Mouse (Mus musculus) MEL (cell line): ENCODE results near the gene Poldip3. TPM values are rescaled to one million over a fixed set of nuclear protein-coding genes. Genes with fewer than 3 reads are reported as not detected.

Experiments used
- DNase-seq: peaks from one replicate; pipeline ENCODE4 v3.0.0; 2011; ENCODE audit warnings: low read depth, low spot score
- H3K27ac ChIP-seq: 2 replicates; pipeline ENCODE4 v1.5.1; 2012; ENCODE audit warnings: low read depth, mild to moderate bottlenecking, control low read depth, low read length, moderate library complexity; ENCODE audit not compliant: control insufficient read depth
- H3K27me3 ChIP-seq, 2 experiments: fragments of 150-350 bp in 1 of 2; sonication (generic) in 1 of 2; 2 replicates each; pipeline ENCODE4 v1.6.1; 2012; ENCODE audit warnings: low read length in 2 of 2, mild to moderate bottlenecking in 2 of 2, improper control_type of control experiment in 1 of 2, moderate library complexity in 1 of 2; ENCODE audit not compliant: insufficient read depth in 2 of 2, control insufficient read depth in 1 of 2
- H3K36me3 ChIP-seq, 2 experiments: 2 replicates each; pipeline ENCODE4 v1.6.1; 2012 to 2014; ENCODE audit warnings: low read length in 2 of 2, improper control_type of control experiment in 1 of 2, inconsistent platforms in 1 of 2, mild to moderate bottlenecking in 1 of 2; ENCODE audit not compliant: insufficient read depth in 2 of 2, control insufficient read depth in 1 of 2
- H3K4me1 ChIP-seq, 2 experiments: fragments of 150-350 bp in 1 of 2; sonication (generic) in 1 of 2; 2 replicates each; pipeline ENCODE4 v1.6.1; 2012; ENCODE audit warnings: low read length in 2 of 2, improper control_type of control experiment in 1 of 2, mild to moderate bottlenecking in 1 of 2; ENCODE audit not compliant: insufficient read depth in 2 of 2, control insufficient read depth in 1 of 2
- H3K4me3 ChIP-seq, 2 experiments: fragments of 150-350 bp in 1 of 2; sonication (generic) in 1 of 2; 2 replicates each; pipeline ENCODE4 v1.5.1; 2012; ENCODE audit warnings: low read depth in 2 of 2, low read length in 2 of 2, mild to moderate bottlenecking in 2 of 2, moderate library complexity in 2 of 2, control low read depth in 1 of 2, improper control_type of control experiment in 1 of 2; ENCODE audit not compliant: control insufficient read depth in 1 of 2, insufficient read depth in 1 of 2
- H3K79me2 ChIP-seq: 2 replicates; pipeline ENCODE4 v1.6.1; 2012; ENCODE audit warnings: mild to moderate bottlenecking, low read length, moderate library complexity; ENCODE audit not compliant: control insufficient read depth, poor library complexity, insufficient read depth
- H3K9ac ChIP-seq: 2 replicates; pipeline ENCODE4 v1.6.1; 2012; ENCODE audit warnings: low read depth, mild to moderate bottlenecking, control low read depth, low read length, moderate library complexity; ENCODE audit not compliant: control insufficient read depth, poor library complexity, severe bottlenecking
- H3K9me3 ChIP-seq: fragments of 150-350 bp; sonication (generic); replicated peaks from 2 replicates; pipeline ENCODE4 v1.6.1; 2012; ENCODE audit warnings: mild to moderate bottlenecking, low read length, improper control_type of control experiment, moderate library complexity; ENCODE audit not compliant: insufficient read depth
- CHD1 ChIP-seq: IDR thresholded peaks from 2 replicates; pipeline ENCODE4 v1.6.1; 2012; ENCODE audit warnings: low read depth, mild to moderate bottlenecking, inconsistent platforms, low read length, improper control_type of control experiment
- CTCF ChIP-seq, 3 experiments: IDR thresholded peaks in 2 of 3; conservative IDR thresholded peaks in 1 of 3; 2 replicates each; pipeline ENCODE4 v1.5.1; 2011 to 2012; ENCODE audit warnings: low read length in 3 of 3, low read depth in 2 of 3, mild to moderate bottlenecking in 2 of 3, improper control_type of control experiment in 1 of 3, inconsistent platforms in 1 of 3, mixed read lengths in 1 of 3, moderate library complexity in 1 of 3; ENCODE audit not compliant: control insufficient read depth in 1 of 3, insufficient read depth in 1 of 3, poor library complexity in 1 of 3, severe bottlenecking in 1 of 3
- ETS1 ChIP-seq: IDR thresholded peaks from 2 replicates; pipeline ENCODE4 v1.6.1; 2012; ENCODE audit warnings: low read depth, mild to moderate bottlenecking, inconsistent platforms, low read length, improper control_type of control experiment, moderate library complexity
- HCFC1 ChIP-seq: IDR thresholded peaks from 2 replicates; pipeline ENCODE4 v1.6.1; 2012; ENCODE audit warnings: low read depth, mild to moderate bottlenecking, inconsistent platforms, low read length, improper control_type of control experiment, moderate library complexity
- KAT2A ChIP-seq: conservative IDR thresholded peaks from 2 replicates; pipeline ENCODE4 v1.6.1; 2012; ENCODE audit warnings: low read depth, low read length, improper control_type of control experiment, inconsistent platforms
- MAZ ChIP-seq: IDR thresholded peaks from 2 replicates; pipeline ENCODE4 v1.6.1; 2012; ENCODE audit warnings: low read depth, mild to moderate bottlenecking, inconsistent platforms, low read length, improper control_type of control experiment
- MEF2A ChIP-seq: IDR thresholded peaks from 2 replicates; pipeline ENCODE4 v1.6.1; 2014; ENCODE audit warnings: low read depth, mild to moderate bottlenecking, inconsistent platforms, low read length, improper control_type of control experiment; ENCODE audit not compliant: poor library complexity, insufficient replicate concordance, severe bottlenecking; ENCODE audit errors: extremely low read depth
- POLR2AphosphoS5 ChIP-seq: IDR thresholded peaks from 2 replicates; pipeline ENCODE4 v1.6.1; 2012; ENCODE audit warnings: low read depth, borderline replicate concordance, mild to moderate bottlenecking, inconsistent platforms, low read length, moderate library complexity, mixed read lengths
- RAD21 ChIP-seq: IDR thresholded peaks from 2 replicates; pipeline ENCODE4 v1.6.1; 2011; ENCODE audit warnings: mild to moderate bottlenecking, low read depth, low read length, improper control_type of control experiment
- SIN3A ChIP-seq: IDR thresholded peaks from 2 replicates; pipeline ENCODE4 v1.6.1; 2012; ENCODE audit warnings: low read length, improper control_type of control experiment, inconsistent platforms
- TBP ChIP-seq: IDR thresholded peaks from 2 replicates; pipeline ENCODE4 v1.8.0; 2011; ENCODE audit warnings: low read depth, low read length, improper control_type of control experiment
- TCF12 ChIP-seq: IDR thresholded peaks from 2 replicates; pipeline ENCODE4 v1.6.1; 2014; ENCODE audit warnings: low read depth, mild to moderate bottlenecking, inconsistent platforms, low read length, improper control_type of control experiment, moderate library complexity
- USF1 ChIP-seq: IDR thresholded peaks from 2 replicates; pipeline ENCODE4 v1.6.1; 2014; ENCODE audit warnings: low read depth, mild to moderate bottlenecking, inconsistent platforms, low read length, improper control_type of control experiment, moderate library complexity
- polyA plus RNA-seq, 2 experiments: library from polyadenylated mRNA; stranded (reverse) in 1 of 2; unstranded in 1 of 2; fragments of >175 nt in 1 of 2; fragments of >200 nt in 1 of 2; gene quantifications; 2 replicates each; pipeline versions ENCODE4 v1.2.1 to v1.2.4; 2012; ENCODE audit warnings: low replicate concordance in 2 of 2, low read depth in 1 of 2; ENCODE audit not compliant: insufficient read length in 2 of 2, insufficient read depth in 1 of 2, missing spikeins in 1 of 2
- total RNA-seq: library from RNA; depleted of rRNA; stranded (reverse); fragments of 300-350 nt; gene quantifications from 2 replicates; pipeline ENCODE4 v1.2.3, GENCODE M21; 2012

The Poldip3 gene
- total and polyA plus RNA-seq, 3 experiments = 113 to 123 TPM; not detected in 1

- no peaks in the 10 kb centered on the region for H3K27me3 ChIP-seq
- no peak overlapping the region for H3K27ac ChIP-seq
- no peak overlapping the region for H3K4me3 ChIP-seq
- peaks cover 7 to 27% of the 10 kb centered on the region in 2 experiments for H3K4me1 ChIP-seq
- peaks cover 0 to 15% of the 10 kb centered on the region in 2 experiments; a peak in 2 of 4 replicates for H3K36me3 ChIP-seq
- H3K9ac ChIP-seq = no peak overlapping the region
- no peak for DNase-seq
- H3K9me3 ChIP-seq = no peaks in the 10 kb centered on the region
- H3K79me2 ChIP-seq = no peaks in the 10 kb centered on the region; the same call in 1 of the 2 replicates
- no peak for TF ChIP-seq SIN3A
- no peak for TF ChIP-seq KAT2A
- no peak for TF ChIP-seq MAZ
- no peak for TF ChIP-seq HCFC1
- TF ChIP-seq MEF2A = no peak
- TF ChIP-seq USF1 = no peak
- no peak for TF ChIP-seq CHD1
- TF ChIP-seq ETS1 = no peak
- no peak for TF ChIP-seq CTCF (IDR thresholded peaks at IDR 0.05 in 2 of 3, conservative IDR thresholded peaks at IDR 0.05 in 1 of 3; ENCODE audit: control insufficient read depth in 1 of 3, insufficient read depth in 1 of 3, low read depth in 2 of 3, low read length in 3 of 3, poor library complexity in 1 of 3, severe bottlenecking in 1 of 3)
- no peak for TF ChIP-seq POLR2AphosphoS5
- no peak for TF ChIP-seq RAD21
- TF ChIP-seq TBP = no peak
- no peak for TF ChIP-seq TCF12
Observed at GRCm38 (mm10) chr15:83168875-83169771, 19.9 kb upstream of the Poldip3 start.

GRCm38 (mm10) chr15:83168311-83168710 is 19.1 kb upstream of the Poldip3 start:
- no peak for DNase-seq
- Histone ChIP-seq H3K4me3 (no peak overlapping the region), H3K9ac (no peak overlapping the region), H3K27me3 (no peaks in the 10 kb centered on the region), H3K4me1 (peaks cover 7 to 27% of the 10 kb centered on the region in 2 experiments), H3K27ac (no peak overlapping the region), H3K79me2 (no peaks in the 10 kb centered on the region; the same call in 1 of the 2 replicates), H3K9me3 (no peaks in the 10 kb centered on the region), H3K36me3 (peaks cover 0 to 15% of the 10 kb centered on the region in 2 experiments; a peak in 2 of 4 replicates)
- TF ChIP-seq SIN3A (no peak), CTCF (IDR thresholded peaks at IDR 0.05 in 2 of 3, conservative IDR thresholded peaks at IDR 0.05 in 1 of 3; ENCODE audit: control insufficient read depth in 1 of 3, insufficient read depth in 1 of 3, low read depth in 2 of 3, low read length in 3 of 3, poor library complexity in 1 of 3, severe bottlenecking in 1 of 3) (no peak)
